Mouse (Mus musculus) hindlimb bud, embryonic 11.5 days (tissue): ENCODE results near the gene Padi2.
A peak's percentile ranks its signal among the peaks of the same experiment; 100 is the strongest.

Source experiments
- DNase-seq: peaks from one replicate; pipeline ENCODE4 v3.0.0-alpha.2; 2012; ENCODE audit warnings: low read depth, low spot score; ENCODE audit errors: extremely low spot score

Gene Padi2

DNA sequence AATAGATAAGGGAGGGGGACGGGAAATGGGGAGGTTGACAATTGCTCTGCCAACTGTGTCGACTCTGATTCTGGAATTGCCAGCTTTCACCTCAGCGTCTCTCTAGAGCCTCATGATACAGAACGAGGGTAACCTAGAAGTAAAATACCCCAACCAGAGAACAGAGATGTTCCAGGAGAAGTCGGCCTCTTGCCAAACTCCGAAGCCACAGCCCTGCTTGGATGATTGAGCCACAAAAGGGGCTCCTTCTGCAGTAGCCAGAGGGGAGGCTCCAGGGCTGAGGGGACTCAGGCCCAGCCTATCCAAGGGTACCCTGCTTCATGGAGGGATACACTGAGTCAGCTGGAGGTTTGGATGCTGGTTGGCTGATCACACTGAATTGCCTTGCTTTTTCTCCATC lies 52.2 kb downstream of the Padi2 start:
- DNase-seq = no peak

DNA sequence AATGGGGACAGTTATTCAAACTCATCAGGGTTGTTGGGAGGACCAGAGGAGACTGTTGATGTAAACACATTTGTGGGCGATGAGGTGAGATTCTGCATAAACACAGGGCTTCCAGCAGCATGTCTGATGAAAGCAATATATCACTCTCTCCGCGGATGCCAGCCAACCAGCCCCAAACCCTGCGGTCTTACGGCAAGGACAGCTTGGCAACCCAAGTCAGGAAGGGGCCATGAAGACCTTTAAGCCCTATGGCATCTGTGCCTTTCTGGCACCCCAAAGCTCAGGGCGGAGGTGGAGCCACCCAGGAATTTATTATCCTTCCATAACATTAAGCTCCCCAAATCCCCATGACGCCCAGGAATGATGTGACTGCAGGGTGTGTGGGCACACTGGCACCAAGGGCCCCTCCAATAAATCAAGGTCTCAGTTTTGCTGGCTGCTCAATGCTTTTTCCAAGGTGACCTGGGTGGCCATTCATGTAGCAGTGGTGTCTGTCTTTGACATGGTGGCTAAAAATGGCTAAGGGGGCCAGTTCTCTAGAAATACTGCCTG lies 53.1 kb downstream of the Padi2 start:
- no peak for DNase-seq

DNA sequence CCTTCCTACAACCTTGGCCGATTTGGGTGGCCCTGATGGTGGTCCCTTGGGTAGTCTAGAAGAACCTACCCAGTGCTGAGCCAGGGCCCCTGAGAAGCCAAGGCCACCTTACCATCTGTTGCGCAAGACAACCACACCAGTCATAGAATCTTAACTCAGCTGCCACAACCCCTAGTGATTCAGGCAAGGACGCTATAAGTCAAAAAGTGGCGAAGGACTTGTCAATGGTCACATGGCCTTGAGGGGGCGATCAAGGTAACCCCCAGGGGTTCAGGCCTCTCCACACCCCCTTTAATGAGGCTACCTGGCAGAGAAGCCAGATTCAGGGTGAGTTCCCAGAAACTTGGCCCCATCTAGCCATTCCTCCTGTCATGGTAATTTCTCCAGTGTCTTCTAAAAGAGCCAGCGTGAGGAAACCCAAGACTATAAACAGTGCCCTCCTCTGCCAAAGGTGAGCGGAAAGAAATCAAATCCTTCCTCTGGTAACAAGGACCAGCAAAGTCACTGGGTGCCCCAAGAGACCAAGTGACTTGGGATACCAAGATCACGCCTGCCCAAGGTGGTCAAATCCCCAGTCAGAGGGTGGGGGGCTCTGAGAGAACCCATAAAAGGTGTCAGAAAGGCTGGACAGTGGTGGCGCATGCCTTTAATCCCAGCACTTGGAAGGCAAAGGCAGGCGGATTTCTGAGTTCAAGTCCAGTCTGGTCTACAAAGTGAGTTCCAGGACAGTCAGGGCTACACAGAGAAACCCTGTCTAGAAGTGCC lies 53.8 kb downstream of the Padi2 start:
- DNase-seq = no peak

DNA sequence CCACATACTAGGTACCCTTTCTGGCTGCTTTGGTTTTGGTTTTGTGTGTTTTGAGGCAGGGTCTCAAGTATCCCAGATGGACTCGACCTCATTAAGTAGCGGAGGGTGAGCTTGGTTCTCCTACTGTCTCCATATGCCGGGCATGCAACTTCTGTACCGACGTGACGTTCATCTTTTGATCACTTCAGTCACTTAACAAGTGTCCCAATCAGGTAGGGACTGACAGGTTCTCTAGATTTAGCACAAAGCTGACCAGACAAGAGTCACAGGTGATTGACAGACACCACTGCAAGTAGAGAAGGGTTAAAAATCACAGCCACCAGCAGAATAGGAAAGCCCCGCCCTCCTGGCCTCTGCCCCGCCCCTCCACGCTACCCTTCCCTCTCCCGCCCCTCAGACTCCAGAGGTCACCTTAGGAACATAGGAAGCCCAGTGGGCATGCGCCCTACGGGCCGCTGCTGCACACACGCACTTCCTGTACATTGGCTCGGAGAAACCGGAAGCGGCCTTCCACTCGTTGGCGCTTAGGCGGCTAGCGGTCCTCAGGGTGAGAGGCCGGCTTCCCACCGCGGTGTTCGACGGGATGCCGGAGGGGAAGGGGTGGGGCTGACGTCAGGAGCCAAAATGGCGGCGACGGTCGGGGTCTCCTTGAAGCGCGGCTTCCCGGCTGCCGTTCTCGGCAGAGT lies 54.8 kb downstream of the Padi2 start, which contains the start of gene Sdhb:
TSS of gene Sdhb (plus strand) at position 423 of the 686 bp plus-strand sequence.
- peak; percentile 95 for DNase-seq

DNA sequence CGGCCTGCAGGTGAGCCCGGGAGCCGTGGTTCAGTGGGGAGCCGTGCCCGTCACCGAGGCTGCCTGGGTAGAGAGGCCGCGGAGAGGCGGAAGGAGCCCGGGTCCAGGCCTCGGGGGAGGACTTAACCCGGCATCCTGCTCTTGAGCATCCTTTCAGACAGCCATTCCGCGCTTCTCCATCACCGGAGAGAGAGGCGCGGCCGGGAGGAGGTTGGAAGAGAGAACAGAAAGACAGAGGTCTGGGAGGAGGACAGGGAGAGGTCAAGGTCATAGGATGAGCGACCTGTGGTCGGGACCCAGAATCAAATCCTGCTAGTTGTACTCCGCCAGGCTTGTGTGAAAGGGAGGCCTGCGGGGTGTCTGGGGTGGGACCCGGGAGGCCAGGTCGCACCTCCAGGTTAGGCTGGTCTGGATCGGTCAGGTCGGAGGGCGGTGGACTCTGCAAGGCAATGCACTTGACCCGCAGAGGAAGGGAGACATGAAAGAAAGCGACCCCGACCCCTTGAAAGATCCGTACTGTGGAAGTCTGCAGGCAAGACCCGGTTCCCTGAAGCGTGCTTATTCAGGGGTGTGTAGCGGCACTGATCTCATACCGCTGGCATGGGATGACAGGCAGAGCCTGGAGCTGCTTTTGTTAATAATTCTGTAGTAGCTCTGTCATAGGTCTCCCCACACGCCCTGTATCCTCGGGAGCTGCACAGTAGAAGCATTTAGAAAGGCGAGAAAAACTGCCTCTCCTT lies 55.5 kb downstream of the Padi2 start:
- no peak for DNase-seq

DNA sequence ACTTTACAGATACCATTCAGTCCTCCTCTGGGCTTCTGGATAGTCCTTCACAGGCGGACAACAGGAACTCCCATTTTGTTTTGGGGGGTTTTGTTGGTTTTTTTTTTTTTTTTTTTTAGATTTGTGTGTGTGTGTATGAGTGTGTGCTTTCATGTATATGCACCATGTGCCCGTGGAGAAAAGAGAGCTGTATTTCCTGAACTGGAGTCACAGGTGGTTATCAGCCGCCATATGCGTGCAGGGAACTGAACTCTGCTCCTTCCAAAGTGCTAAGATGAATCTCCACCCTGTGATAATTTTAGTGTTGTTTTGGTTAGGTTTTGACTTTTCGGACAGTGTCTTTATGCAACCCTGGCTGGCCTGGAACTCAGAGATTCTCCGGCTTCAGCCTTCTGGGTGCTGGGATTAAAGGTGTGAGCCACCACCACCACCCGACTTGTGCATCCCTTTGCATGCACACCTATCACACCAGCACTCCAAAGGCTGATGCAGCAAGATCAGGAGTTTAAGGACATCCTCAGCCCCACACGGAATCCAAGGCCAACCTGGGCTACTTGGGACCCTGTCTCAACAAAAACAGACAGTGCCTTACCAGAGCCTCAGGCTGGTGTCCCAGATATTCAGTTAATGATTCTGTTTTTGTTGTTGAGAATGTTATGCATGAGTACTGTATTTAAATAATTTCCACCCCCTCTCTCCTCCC lies 56.2 kb downstream of the Padi2 start:
- DNase-seq = no peak

DNA sequence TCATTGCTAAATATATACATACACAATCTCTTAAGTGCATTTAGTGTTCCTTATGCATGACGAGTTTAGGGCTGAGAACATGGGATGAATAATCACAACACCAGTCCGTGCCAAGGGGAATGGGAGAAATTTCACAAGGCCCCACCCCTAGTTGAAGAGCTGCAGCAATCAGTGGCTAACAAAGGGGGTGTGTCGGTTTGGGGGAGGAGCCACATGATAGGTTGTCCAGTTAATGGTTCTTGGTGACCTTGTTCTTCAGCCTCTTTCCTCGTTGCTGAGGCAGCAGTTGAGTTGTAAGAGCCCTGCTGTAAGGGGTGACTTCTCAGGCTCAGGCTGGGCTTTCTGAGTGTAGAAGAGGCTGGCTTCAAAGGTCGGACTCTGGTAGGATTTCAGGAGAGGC lies 56.8 kb downstream of the Padi2 start:
- DNase-seq = no peak

DNA sequence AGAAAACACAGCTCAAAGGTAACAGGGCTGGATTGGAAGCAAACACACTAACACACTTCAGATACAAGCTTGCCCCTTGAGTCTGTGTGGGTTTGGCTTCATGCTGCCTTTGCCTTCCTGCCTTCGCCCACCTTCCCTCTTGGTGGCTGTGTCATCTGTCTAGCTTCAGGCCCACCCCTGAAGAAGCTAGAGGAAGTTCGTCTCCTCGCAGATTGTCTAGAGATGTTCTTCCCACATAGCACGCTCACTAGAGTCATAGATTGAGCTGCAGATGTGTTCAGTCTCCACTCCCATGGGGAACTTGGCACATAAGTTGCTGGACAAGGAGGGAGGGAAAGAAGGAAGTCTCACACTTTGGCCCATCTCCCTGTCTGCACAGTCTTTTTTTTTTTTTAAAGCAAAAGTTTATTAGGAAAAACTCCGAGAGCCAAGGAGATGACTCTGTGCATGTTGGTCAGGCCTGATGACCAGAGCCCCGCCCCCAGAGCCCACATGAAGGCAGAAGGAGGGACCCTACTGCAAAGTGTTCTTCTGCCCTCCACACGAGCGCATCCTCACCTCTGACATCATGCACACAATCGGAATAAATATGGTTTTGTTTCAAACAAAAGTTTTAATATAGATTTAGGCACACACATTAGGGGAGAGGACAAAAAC lies 57.9 kb downstream of the Padi2 start:
- DNase-seq = no peak

DNA sequence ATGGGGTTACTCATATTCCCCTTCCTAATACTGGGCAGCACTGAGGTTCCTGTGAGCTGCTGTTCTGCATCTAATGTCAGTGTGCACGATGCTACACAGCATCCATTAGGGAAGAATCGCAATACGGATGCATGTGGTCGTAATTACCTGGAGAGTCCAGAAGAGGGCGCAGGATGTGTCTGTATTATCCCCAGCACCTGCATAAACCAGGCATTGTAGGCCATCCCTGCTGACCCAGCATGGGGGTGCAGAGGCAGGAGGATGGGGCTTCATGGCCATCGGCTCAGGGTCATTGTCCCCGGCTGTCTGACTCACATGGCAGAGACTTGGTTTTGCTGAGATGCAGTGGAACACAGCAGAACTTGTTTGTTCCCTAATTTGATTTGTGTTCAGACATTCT lies 58.5 kb downstream of the Padi2 start:
- DNase-seq = peak; percentile 68

DNA sequence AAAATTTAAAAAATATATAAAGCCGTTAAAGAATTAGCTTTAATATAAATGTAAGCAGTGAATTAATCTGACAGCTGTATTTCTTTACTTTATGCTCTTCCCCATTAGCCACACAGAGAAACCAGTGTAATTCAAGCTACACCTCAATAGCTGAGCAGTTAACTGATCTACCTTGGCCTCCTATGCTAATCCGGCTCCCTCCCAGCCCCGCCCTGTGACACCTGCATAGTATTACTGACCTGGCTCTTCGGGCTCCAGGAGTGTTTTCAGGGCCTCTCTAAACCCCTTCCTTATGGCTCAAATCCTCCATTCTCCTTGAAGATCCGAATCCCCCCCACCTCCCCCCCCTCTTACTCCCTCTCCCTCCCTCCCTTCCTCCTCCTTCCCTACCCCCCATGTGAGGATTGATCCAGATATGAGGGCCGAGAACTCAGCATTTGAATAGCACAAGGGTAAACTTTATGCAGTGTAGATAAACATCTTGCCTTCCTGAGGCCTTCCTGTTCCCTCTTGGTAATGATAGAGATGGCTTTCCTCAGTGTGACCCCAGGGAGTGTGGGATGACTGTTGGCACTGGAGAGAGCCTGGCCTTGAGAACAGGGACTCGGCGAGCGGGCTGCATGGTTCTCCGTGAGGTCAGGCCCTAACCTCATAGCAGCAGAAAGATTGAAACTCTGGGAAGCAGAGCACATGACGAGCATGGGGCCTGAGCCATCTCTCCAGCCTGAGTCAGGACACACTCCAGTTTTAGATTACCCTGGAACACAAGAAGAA lies 61.4 kb downstream of the Padi2 start:
- DNase-seq = no peak

DNA sequence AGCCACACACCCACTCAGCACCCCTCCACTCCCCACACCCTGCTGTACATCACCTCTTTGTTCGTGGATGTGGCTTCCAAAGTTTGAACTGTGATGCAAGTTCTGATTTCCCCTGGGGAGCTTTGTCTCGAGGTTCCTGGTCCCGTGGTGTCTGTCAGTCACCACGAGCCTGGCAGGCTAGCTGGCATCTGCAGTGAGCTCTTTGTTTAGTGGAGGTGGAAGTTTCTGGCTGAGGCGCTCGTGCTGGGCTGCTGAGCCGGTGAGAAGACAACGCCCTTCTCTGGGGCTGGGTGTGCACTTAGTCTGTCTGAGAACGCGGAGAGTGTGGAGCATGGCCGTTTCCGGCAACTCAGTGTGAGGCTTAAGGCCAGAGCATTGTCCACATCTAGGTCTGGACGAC lies 65.5 kb downstream of the Padi2 start:
- DNase-seq = no peak

DNA sequence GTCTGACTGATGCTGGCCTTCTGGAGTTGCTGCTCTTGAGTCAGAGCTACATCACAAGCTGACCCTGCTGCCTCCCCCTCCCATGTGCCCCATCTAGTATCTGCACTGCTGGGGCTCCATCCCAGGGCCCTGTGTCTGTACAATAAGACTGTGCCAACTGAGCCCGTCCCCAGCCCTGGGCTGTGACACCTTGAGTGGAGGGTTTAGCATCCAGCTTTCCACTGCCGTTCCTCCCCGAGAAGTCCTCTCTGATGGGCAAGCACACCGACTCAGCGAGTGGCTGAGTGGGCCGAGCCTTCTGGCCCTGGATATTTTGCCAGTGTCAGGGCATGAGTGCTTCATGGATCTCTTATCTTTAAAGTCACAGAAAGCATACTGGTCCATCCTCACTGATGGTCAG lies 68.3 kb downstream of the Padi2 start:
- DNase-seq = no peak

DNA sequence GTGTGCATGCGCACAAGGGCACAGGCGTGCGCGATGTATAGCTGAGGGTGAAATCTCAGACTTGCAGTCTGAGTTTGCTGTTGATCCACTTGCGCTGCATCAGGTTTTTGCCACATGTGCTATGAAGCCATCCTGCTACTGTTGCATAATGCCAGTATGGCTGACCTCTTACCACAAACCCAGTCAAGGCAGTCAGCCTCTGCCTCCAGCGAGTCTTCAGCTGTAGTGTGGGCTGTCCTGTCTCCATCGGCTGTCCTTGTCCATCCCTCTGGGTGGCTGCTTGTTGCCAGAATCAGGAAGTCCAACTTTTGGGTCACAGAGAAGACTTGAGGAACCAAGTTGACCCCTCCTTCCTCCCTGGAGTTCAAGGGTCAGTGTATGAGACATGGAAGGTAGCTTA lies 69.2 kb downstream of the Padi2 start:
- DNase-seq = no peak

DNA sequence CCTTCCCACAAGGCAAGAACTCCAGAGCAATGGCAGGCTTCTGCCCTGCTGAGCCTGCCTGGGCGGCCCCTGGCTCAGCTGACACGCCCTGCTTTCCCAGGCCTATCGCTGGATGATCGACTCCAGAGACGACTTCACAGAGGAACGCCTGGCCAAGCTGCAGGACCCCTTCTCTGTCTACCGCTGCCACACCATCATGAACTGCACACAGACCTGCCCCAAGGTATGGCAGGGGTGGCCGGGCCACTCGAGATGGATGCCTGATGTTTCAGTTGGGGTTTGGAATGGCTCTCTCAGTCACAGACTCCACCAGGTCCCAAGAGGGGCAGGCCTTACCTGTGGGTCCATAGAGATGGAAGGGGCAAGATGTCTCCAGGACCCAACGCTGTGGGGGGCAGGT lies 71.1 kb downstream of the Padi2 start:
- DNase-seq = no peak

DNA sequence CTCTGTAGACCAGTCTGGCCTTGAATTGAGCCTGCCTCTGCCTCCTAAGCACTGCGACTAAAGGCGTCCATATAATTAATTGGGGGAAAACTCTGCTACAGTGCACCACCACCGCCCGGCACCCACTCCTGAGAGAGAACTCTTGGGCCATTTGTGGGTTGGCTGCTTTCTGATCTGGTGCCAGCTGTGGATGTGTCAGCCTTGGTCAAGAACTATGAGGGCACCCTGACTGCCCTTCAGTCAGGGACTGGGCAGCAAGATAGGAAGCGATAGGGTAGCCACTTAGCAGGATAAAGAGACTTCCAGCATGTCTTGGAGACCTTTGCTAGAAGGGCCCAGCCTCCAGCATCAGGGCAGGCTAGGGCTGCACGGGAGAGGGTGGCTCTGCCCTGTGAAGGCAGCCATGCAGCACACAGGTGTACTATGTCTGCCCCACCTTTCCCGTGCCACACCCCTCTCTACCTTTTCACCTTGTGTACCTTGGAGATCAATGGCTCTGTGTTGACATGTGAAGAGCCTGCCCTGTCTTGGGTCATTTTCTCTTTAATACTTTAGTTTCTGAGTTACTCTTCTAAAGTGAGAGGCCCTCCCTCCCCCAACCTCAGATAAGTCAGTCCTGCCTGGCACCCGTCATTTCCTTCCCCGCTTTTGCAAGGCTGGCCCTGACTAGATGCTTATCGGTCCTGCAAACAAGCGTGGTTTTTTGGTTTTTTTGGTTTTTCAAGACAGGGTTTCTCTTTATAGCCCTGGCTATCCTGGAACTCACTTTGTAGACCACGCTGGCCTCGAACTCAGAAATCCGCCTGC lies 71.9 kb downstream of the Padi2 start:
- no peak for DNase-seq

DNA sequence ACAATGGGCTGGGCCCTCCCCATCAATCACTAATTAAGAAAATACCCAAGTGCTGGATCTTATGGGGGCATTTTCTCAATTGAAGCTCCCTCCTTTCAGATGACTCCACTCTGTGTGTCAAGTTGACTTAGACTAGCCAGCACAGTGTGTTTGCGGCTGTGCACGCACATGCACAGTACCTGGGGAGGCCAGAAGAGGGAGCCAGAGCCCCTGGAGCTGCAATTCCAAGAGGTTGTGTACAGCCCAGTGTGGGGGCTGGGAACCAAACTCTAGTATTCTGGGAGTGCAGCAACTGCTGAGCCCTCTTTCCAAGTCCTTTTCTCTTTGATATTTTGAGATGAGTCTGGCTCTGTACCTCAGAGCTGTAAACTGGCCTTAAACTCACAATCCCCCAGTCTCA lies 75.5 kb downstream of the Padi2 start:
- DNase-seq = no peak

DNA sequence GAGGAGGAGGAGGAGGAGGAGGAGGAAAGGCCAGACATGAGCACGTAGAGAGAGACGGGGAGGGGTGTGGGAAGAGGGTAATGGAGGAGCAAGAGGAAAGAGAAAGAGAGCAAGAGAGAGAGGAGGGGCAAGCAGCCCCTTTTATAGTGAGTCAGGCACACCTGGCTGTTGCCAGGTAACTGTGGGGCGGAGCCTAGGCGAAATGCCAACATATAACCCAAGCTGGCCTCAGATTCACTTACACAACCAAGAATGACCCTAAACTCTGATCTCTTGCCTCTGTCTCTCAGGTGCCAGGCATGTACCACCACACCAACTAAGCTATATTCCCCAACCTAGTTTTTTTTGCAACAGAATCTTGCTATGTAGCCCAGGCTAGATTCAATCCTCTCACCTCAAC lies 76.7 kb downstream of the Padi2 start:
- no peak for DNase-seq

DNA sequence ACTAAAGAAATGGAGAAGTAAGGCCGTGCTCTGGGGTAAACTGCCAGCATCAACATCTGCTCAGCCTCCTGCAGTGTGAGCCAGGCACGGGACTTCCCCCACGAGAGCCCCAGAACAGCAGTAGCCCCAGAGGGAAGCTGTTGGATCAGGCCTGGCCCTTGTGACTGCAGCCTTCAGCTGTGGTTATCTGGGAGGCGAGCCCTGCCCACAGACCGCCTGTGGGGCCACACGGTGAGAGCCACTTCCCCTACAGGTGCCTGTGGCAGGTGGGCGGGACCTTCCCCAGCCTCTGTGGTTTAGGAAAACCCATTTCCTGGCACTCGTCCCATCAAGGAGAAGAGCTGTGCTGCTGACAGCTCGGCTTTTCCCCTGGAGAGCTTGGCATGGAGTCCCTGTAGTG lies 77.3 kb downstream of the Padi2 start:
- DNase-seq = no peak

DNA sequence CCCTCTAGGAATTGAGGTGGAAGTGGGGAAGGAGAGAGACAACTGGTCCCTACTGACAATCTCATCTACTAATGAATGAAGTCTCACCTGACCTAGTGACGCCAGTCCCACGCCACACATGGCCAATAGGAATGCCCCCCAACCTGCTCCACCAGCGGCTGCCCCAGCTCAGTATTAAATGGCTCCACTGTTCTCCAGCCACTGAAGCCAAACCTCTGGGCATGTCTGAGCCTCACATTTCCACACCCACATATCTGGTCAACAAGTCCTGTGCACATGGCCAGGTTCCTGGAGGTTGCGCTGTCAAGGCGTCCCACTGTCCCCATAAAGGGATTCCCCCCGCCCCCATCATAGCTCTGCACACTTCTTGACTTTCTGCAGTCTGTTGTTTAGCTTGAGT lies 78.4 kb downstream of the Padi2 start:
- no peak for DNase-seq
